In genomic region chr17:30573990-30574782, GRCm38 (mm10) we compare ENCODE assay signal across 8 mouse cellular contexts. TPM values are rescaled to one million over a fixed set of nuclear protein-coding genes. Genes with fewer than 3 reads are reported as not detected.
DNase-seq lines count a peak whose midpoint lies in the region; ATAC-seq lines count a peak whose summit lies in the region.

No protein-coding gene starts in this region.

- peaks cover 34% of the 10 kb centered on the region for H3K4me1 ChIP-seq in forebrain, embryonic 10.5 days
- H3K4me1 ChIP-seq in forebrain, embryonic 16.5 days (replicated peaks; ENCODE audit: control insufficient read depth, insufficient read depth, low read length): peaks cover 21% of the 10 kb centered on the region
- peaks cover 27% of the 10 kb centered on the region for H3K4me1 ChIP-seq in forebrain, embryonic 13.5 days

- H3K27ac ChIP-seq in forebrain, embryonic 10.5 days: no peak overlapping the region
- H3K27ac ChIP-seq in forebrain, embryonic 16.5 days (ENCODE audit: low read length): no peak overlapping the region
- no peak overlapping the region for H3K27ac ChIP-seq in forebrain, embryonic 13.5 days

- H3K36me3 ChIP-seq in forebrain, embryonic 10.5 days (replicated peaks): no peaks in the 10 kb centered on the region
- H3K36me3 ChIP-seq in forebrain, embryonic 16.5 days (ENCODE audit: control insufficient read depth, insufficient read depth): no peaks in the 10 kb centered on the region
- no peaks in the 10 kb centered on the region for H3K36me3 ChIP-seq in forebrain, embryonic 13.5 days (ENCODE audit: poor library complexity, severe bottlenecking)

- ATAC-seq in forebrain, embryonic 16.5 days: no peak
- no peak for ATAC-seq in forebrain, embryonic 13.5 days

- no peak for DNase-seq in forebrain, embryonic 10.5 days (ENCODE audit: extremely low spot score, low spot score)
- DNase-seq in kidney, adult 8-10 months: peak; percentile 29 to 38
- peak; percentile 29 for DNase-seq in lung, postnatal 25 days (ENCODE audit: low spot score)
- DNase-seq in retina, postnatal 1 day: no peak
- no peak for DNase-seq in thymus, postnatal 4 days
- DNase-seq in right cerebral cortex, adult 2 months (ENCODE audit: low spot score in 2 of 2): no peak

- no peaks in the 10 kb centered on the region for H3K27me3 ChIP-seq in forebrain, embryonic 10.5 days (ENCODE audit: poor library complexity, severe bottlenecking)
- H3K27me3 ChIP-seq in forebrain, embryonic 16.5 days (replicated peaks; ENCODE audit: control insufficient read depth, insufficient read depth, low read length): no peaks in the 10 kb centered on the region
- H3K27me3 ChIP-seq in forebrain, embryonic 13.5 days: no peaks in the 10 kb centered on the region

- no peak overlapping the region for H3K4me2 ChIP-seq in forebrain, embryonic 16.5 days (ENCODE audit: low read length)
- peak overlapping the region; percentile 61; the same call in 1 of the 2 replicates for H3K4me2 ChIP-seq in forebrain, embryonic 13.5 days

- H3K4me3 ChIP-seq in forebrain, embryonic 10.5 days: peak overlapping the region; percentile 3; the same call in 1 of the 2 replicates
- H3K4me3 ChIP-seq in forebrain, embryonic 16.5 days (replicated peaks; ENCODE audit: low read length): no peak overlapping the region
- no peak overlapping the region for H3K4me3 ChIP-seq in forebrain, embryonic 13.5 days

- H3K9ac ChIP-seq in forebrain, embryonic 16.5 days (replicated peaks; ENCODE audit: low read depth, low read length): no peak overlapping the region
- H3K9ac ChIP-seq in forebrain, embryonic 13.5 days: no peak overlapping the region

- WGBS in forebrain, embryonic 10.5 days: 84% methylated on average over 8 of the region's 8 CpGs
- WGBS in forebrain, embryonic 16.5 days: 79% methylated on average over 8 of the region's 8 CpGs
- WGBS in forebrain, embryonic 13.5 days: 87% methylated on average over 8 of the region's 8 CpGs

- H3K9me3 ChIP-seq in forebrain, embryonic 10.5 days: no peaks in the 10 kb centered on the region
- no peaks in the 10 kb centered on the region for H3K9me3 ChIP-seq in forebrain, embryonic 16.5 days (ENCODE audit: control insufficient read depth, low read length)
- no peaks in the 10 kb centered on the region for H3K9me3 ChIP-seq in forebrain, embryonic 13.5 days (replicated peaks)

RNA-seq across cellular contexts. Expression of gene Btbd9, which starts 2.1 kb away (rescaled TPM):
- 54.8 and 57.8 TPM in 2 replicates for polyA plus RNA-seq in forebrain, embryonic 10.5 days (2016; fragmentation: Nextera tagmentation; extraction: Ambion mirVana)
- polyA plus RNA-seq in forebrain, embryonic 16.5 days (2015; fragmentation: Nextera tagmentation; extraction: Ambion mirVana): 141 and 147 TPM in 2 replicates
- 111 and 116 TPM in 2 replicates for polyA plus RNA-seq in forebrain, embryonic 13.5 days (2015; fragmentation: Nextera tagmentation; extraction: Ambion mirVana)

RNA-seq across cellular contexts. Expression of gene Dnah8, which starts 50.0 kb away (rescaled TPM):
- polyA plus RNA-seq in forebrain, embryonic 10.5 days (2016; fragmentation: Nextera tagmentation; extraction: Ambion mirVana): 0.68 and 1.1 TPM in 2 replicates
- 1.6 and 2.0 TPM in 2 replicates for polyA plus RNA-seq in forebrain, embryonic 16.5 days (2015; fragmentation: Nextera tagmentation; extraction: Ambion mirVana)
- polyA plus RNA-seq in forebrain, embryonic 13.5 days (2015; fragmentation: Nextera tagmentation; extraction: Ambion mirVana): 0.84 and 0.85 TPM in 2 replicates

RNA-seq across cellular contexts. Expression of gene Glo1, which starts 52.5 kb away (rescaled TPM):
- polyA plus RNA-seq in forebrain, embryonic 10.5 days (2016; fragmentation: Nextera tagmentation; extraction: Ambion mirVana): 258 and 260 TPM in 2 replicates
- polyA plus RNA-seq in forebrain, embryonic 16.5 days (2015; fragmentation: Nextera tagmentation; extraction: Ambion mirVana): 156 and 176 TPM in 2 replicates
- 191 and 194 TPM in 2 replicates for polyA plus RNA-seq in forebrain, embryonic 13.5 days (2015; fragmentation: Nextera tagmentation; extraction: Ambion mirVana)

Comparison
In these comparisons a context has a peak if more than half of its experiments do, and no peak if none do; other contexts are left out.
1. DNase-seq: peak in kidney, adult 8-10 months (2 of 2) and lung, postnatal 25 days (single experiment); none in forebrain, embryonic 10.5 days (single experiment), retina, postnatal 1 day (single experiment), thymus, postnatal 4 days (single experiment) and right cerebral cortex, adult 2 months (0 of 2).